ENCODE assay signal across 8 mouse cellular contexts in the genomic region with DNA sequence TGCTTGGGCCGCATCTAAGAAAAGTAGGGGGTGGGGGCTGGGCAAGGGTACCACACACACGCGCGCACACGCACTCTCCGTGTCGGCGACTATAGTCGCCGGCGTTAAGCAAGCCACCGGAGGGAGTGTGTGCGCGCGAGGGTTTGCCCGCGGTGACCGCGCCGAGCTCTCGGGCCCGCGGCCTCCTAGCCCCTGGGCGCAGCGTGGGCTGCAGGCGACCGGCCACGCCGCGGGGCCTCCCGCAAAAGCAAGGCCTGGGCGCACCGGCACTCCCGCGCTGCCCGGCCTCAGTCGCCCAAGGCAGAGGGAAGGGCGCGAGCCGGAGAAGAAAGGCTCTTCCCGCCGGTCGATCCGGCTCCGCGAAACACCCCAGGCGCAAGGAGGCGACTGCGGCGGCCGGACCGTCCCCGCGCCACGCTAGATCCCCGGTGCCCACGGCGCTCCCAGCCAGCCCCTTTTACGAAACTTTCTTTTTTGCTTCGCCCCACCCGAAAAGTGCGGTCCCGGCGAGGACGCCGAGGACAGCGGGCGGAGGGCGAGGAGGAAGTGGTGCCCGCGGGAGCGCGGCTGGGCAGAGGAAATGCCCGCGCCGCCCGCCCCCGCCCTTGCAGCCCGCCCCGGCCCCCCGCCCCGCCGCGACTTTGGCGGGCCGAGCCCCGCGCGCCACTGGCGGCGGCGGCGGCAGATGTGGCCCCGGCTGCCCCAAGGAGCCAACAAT. TPM values are rescaled to one million over a fixed set of nuclear protein-coding genes. Genes with fewer than 3 reads are reported as not detected.
DNase-seq lines count a peak whose midpoint lies in the region; ATAC-seq and TF ChIP-seq lines count a peak whose summit lies in the region.

No protein-coding gene starts in this region.

- H3K4me1 ChIP-seq in kidney, adult 2 months (ENCODE audit: control insufficient read depth, insufficient read depth, low read length) = peaks cover 12% of the 10 kb centered on the region; the same call in 1 of the 2 replicates
- H3K4me1 ChIP-seq in lung, postnatal 0 days (ENCODE audit: insufficient read depth, low read depth, low read length) = peaks cover 14% of the 10 kb centered on the region
- H3K4me1 ChIP-seq in stomach, embryonic 15.5 days = peaks cover 29% of the 10 kb centered on the region

- H3K36me3 ChIP-seq in kidney, adult 2 months (ENCODE audit: control insufficient read depth, insufficient read depth, low read length) = no peaks in the 10 kb centered on the region
- H3K36me3 ChIP-seq in lung, postnatal 0 days (ENCODE audit: insufficient read depth, low read length) = no peaks in the 10 kb centered on the region
- H3K36me3 ChIP-seq in stomach, embryonic 15.5 days = no peaks in the 10 kb centered on the region

- DNase-seq in 3134 (ENCODE audit: extremely low read depth, insufficient read length, low spot score) = peak; percentile 79
- DNase-seq in ES-CJ7 (ENCODE audit: low read depth, low spot score) = peak; percentile 49
- DNase-seq in cerebellum, postnatal 36 days = peak; percentile 57 to 58
- peak; percentile 56 to 74 for DNase-seq in heart, adult 18-20 months
- DNase-seq in kidney, adult 2 months = peak; percentile 57
- peak; percentile 62 for DNase-seq in lung, postnatal 0 days (ENCODE audit: low spot score)
- DNase-seq in ovary, adult 18-20 months (ENCODE audit: low spot score) = no peak

- no peak for TF ChIP-seq POLR2A in kidney, adult 2 months (IDR thresholded peaks at IDR 0.05; ENCODE audit: low read depth, low read length)

- peak; percentile 18; the same call in 1 of the 2 replicates for ATAC-seq in lung, postnatal 0 days
- ATAC-seq in stomach, embryonic 15.5 days (ENCODE audit: insufficient read depth, low FRiP score, low read depth) = no peak

- peak overlapping the region; percentile 91 for H3K4me2 ChIP-seq in lung, postnatal 0 days (replicated peaks; ENCODE audit: low read depth, low read length)
- H3K4me2 ChIP-seq in stomach, embryonic 15.5 days = peak overlapping the region; percentile 89

- H3K27me3 ChIP-seq in kidney, adult 2 months (replicated peaks; ENCODE audit: control insufficient read depth, insufficient read depth, low read length) = no peaks in the 10 kb centered on the region
- no peaks in the 10 kb centered on the region for H3K27me3 ChIP-seq in lung, postnatal 0 days (replicated peaks; ENCODE audit: insufficient read depth, low read length)
- no peaks in the 10 kb centered on the region for H3K27me3 ChIP-seq in stomach, embryonic 15.5 days (replicated peaks)

- peak overlapping the region; percentile 90 for H3K9ac ChIP-seq in lung, postnatal 0 days (replicated peaks; ENCODE audit: low read depth)
- H3K9ac ChIP-seq in stomach, embryonic 15.5 days = peak overlapping the region; percentile 95

- under 1% methylated on average over 75 of the region's 94 CpGs for WGBS in kidney, adult 2 months
- under 1% methylated on average over 50 of the region's 94 CpGs for WGBS in lung, postnatal 0 days
- under 1% methylated on average over 75 of the region's 94 CpGs for WGBS in stomach, embryonic 15.5 days

- no peaks in the 10 kb centered on the region for H3K9me3 ChIP-seq in lung, postnatal 0 days (ENCODE audit: low read length)
- no peaks in the 10 kb centered on the region for H3K9me3 ChIP-seq in stomach, embryonic 15.5 days

- TF ChIP-seq CTCF in kidney, adult 2 months (conservative IDR thresholded peaks at IDR 0.05; ENCODE audit: insufficient read depth, insufficient read length, low read depth, low read length) = no peak
- no peak; the same call in none of the 2 replicates for TF ChIP-seq CTCF in lung, postnatal 0 days (IDR thresholded peaks at IDR 0.05)

- no peak for TF ChIP-seq EP300 in lung, postnatal 0 days (IDR thresholded peaks at IDR 0.05)

- H3K4me3 ChIP-seq in kidney, adult 2 months (ENCODE audit: insufficient read depth, low read depth, low read length) = peak overlapping the region; percentile 100
- peak overlapping the region; percentile 92 for H3K4me3 ChIP-seq in lung, postnatal 0 days (ENCODE audit: low read depth, low read length)
- H3K4me3 ChIP-seq in stomach, embryonic 15.5 days (replicated peaks) = peak overlapping the region; percentile 77

- peak overlapping the region; percentile 98 for H3K27ac ChIP-seq in kidney, adult 2 months (ENCODE audit: insufficient read depth, low read depth, low read length)
- H3K27ac ChIP-seq in lung, postnatal 0 days (ENCODE audit: low read length) = peak overlapping the region; percentile 98
- peak overlapping the region; percentile 100 for H3K27ac ChIP-seq in stomach, embryonic 15.5 days

RNA-seq across cellular contexts. Expression of a gene that starts 1.3 kb away (rescaled TPM):
- total RNA-seq in heart, adult 18-20 months (2021) = 1 to 10 TPM; 1.3 to 2.6 TPM
- polyA plus RNA-seq in kidney, adult 2 months (2012; rRNA removed) = 14.8 and 15.3 TPM in 2 replicates
- 100 and 110 TPM in 2 replicates for polyA plus RNA-seq in lung, postnatal 0 days (2015; fragmentation: Nextera tagmentation; extraction: Ambion mirVana)
- 96.7 and 104 TPM in 2 replicates for polyA plus RNA-seq in stomach, embryonic 15.5 days (2015; fragmentation: Nextera tagmentation; extraction: Ambion mirVana)

RNA-seq across cellular contexts. Expression of a gene that starts 2.3 kb away (rescaled TPM):
- 10 to 100 TPM; 24.4 to 30.6 TPM for total RNA-seq in heart, adult 18-20 months (2021)
- 48.6 and 57.5 TPM in 2 replicates for polyA plus RNA-seq in kidney, adult 2 months (2012; rRNA removed)
- 45.6 and 51.2 TPM in 2 replicates for polyA plus RNA-seq in lung, postnatal 0 days (2015; fragmentation: Nextera tagmentation; extraction: Ambion mirVana)
- polyA plus RNA-seq in stomach, embryonic 15.5 days (2015; fragmentation: Nextera tagmentation; extraction: Ambion mirVana) = 87.8 and 91.4 TPM in 2 replicates
